Mouse (Mus musculus): ENCODE data around the gene Eva1c. TPM values are rescaled to one million over a fixed set of nuclear protein-coding genes. Genes with fewer than 3 reads are reported as not detected.

Gene Eva1c
- total RNA-seq, 2 experiments from 2014 or later, result 2.2 to 2.9 TPM

- no peak for TF ChIP-seq CTCF (conservative IDR thresholded peaks at IDR 0.05)
- H3K27ac ChIP-seq, result no peak overlapping the region
- no peak overlapping the region for H3K4me3 ChIP-seq
- no peak for DNase-seq (ENCODE audit: low spot score in 2 of 2)
These were observed 64.2 kb downstream of the Eva1c start for GRCm38 (mm10) chr16:90890683-90891082.

DNA sequence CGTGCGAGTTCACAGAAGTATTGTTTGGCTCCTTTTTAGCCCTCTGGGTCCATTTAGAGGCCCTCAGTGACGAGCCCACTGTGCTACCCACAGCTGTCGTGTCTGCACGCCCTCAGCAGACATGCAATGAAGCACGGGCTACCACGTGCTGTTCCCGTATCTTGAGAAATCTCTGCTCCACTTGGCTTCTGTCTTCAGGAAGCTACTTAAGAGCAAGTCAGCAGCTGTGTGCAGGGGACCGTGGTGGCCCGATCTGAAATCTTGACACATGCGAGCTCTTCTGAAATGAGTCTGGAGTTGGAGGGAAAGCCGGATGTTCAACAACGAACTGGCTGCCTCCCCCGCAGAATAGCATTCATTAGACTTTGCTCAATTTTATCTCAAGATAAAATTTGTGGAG, 65.1 kb downstream of the Eva1c start:
- DNase-seq (ENCODE audit: low spot score in 2 of 2), result no peak
- no peak for TF ChIP-seq CTCF (conservative IDR thresholded peaks at IDR 0.05)
- Histone ChIP-seq H3K27ac (no peak overlapping the region), H3K4me3 (no peak overlapping the region)

- no peak for TF ChIP-seq CTCF (conservative IDR thresholded peaks at IDR 0.05)
- no peak overlapping the region for H3K4me3 ChIP-seq
- no peak overlapping the region for H3K27ac ChIP-seq
- peak in 1 of 2 experiments; percentile 11 for DNase-seq (ENCODE audit: low spot score in 2 of 2)
These were observed 65.6 kb downstream of the Eva1c start for GRCm38 (mm10) chr16:90892081-90892480.

GRCm38 (mm10) chr16:90893019-90893418, 66.5 kb downstream of the Eva1c start:
- no peak for DNase-seq (ENCODE audit: low spot score in 2 of 2)
- TF ChIP-seq CTCF (conservative IDR thresholded peaks at IDR 0.05), result no peak

GRCm38 (mm10) chr16:90893792-90894191, 67.3 kb downstream of the Eva1c start:
- H3K27ac ChIP-seq, result no peak overlapping the region
- H3K4me3 ChIP-seq, result no peak overlapping the region
- DNase-seq (ENCODE audit: low spot score in 2 of 2), result no peak
- TF ChIP-seq CTCF (conservative IDR thresholded peaks at IDR 0.05), result no peak

More at GRCm38 (mm10) chr16:90893019-90893418, 66.5 kb downstream of the Eva1c start:
- Histone ChIP-seq H3K27ac (peak overlapping the region; percentile 55; the same call in 1 of the 2 replicates), H3K4me3 (peak overlapping the region; percentile 17; the same call in 1 of the 2 replicates)

DNA sequence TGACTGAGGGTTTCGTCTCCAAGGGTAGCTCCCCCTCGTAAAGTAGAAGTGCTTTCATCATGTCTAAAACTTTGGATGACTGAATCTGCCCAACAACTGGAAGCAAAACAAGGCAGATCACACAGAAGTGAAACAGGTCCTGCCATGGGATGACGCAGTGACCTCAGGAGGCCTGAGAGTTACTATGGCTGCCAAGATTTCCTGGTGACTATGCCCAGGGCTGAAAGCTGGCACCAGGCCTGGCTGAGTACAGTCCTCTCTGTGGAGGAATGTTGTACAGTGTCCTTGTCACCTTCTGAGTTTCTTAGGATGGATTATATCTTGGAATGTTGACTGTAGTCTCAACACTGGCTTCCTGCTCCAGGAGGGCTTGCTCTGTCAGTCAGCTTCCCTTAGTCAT, 71.1 kb downstream of the Eva1c start:
- DNase-seq (ENCODE audit: low spot score in 2 of 2), result no peak
- Histone ChIP-seq H3K4me3 (no peak overlapping the region), H3K27ac (no peak overlapping the region)
- TF ChIP-seq CTCF (conservative IDR thresholded peaks at IDR 0.05), result no peak

DNA sequence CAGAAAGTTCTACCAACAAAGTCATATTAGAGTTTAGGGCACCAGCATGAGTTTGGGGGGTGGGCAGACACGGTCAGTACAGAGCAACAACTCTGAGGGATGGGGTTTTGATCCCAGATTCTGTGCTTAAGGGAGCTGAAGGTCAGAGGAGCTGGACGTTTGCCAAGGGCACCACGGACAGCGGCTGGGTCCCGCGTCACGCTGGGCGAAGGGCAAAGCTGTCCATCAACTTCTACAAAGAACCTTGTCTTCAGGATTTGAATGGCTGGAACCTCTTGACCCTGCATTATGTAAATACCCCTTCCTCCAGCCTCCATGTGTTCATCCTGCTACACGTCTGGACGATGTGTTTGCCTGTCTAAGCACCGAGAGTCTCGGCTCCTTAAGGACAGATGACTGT, 73.0 kb downstream of the Eva1c start:
- H3K4me3 ChIP-seq, result no peak overlapping the region
- TF ChIP-seq CTCF (conservative IDR thresholded peaks at IDR 0.05), result no peak
- no peak overlapping the region for H3K27ac ChIP-seq
- no peak for DNase-seq (ENCODE audit: low spot score in 2 of 2)

GRCm38 (mm10) chr16:90901364-90901763, 74.8 kb downstream of the Eva1c start:
- H3K4me3 ChIP-seq, result no peak overlapping the region
- no peak overlapping the region for H3K27ac ChIP-seq
- no peak for DNase-seq (ENCODE audit: low spot score in 2 of 2)
- TF ChIP-seq CTCF (conservative IDR thresholded peaks at IDR 0.05), result no peak

- no peak for DNase-seq (ENCODE audit: low spot score in 2 of 2)
- no peak overlapping the region for H3K4me3 ChIP-seq
- no peak for TF ChIP-seq CTCF (conservative IDR thresholded peaks at IDR 0.05)
- no peak overlapping the region for H3K27ac ChIP-seq
These were observed 76.8 kb downstream of the Eva1c start for GRCm38 (mm10) chr16:90903300-90903699.

- no peak overlapping the region for H3K4me3 ChIP-seq
- TF ChIP-seq CTCF (conservative IDR thresholded peaks at IDR 0.05), result no peak
- no peak for DNase-seq (ENCODE audit: low spot score in 2 of 2)
- H3K27ac ChIP-seq, result no peak overlapping the region
These were observed 80.7 kb downstream of the Eva1c start for GRCm38 (mm10) chr16:90907250-90907649.

DNA sequence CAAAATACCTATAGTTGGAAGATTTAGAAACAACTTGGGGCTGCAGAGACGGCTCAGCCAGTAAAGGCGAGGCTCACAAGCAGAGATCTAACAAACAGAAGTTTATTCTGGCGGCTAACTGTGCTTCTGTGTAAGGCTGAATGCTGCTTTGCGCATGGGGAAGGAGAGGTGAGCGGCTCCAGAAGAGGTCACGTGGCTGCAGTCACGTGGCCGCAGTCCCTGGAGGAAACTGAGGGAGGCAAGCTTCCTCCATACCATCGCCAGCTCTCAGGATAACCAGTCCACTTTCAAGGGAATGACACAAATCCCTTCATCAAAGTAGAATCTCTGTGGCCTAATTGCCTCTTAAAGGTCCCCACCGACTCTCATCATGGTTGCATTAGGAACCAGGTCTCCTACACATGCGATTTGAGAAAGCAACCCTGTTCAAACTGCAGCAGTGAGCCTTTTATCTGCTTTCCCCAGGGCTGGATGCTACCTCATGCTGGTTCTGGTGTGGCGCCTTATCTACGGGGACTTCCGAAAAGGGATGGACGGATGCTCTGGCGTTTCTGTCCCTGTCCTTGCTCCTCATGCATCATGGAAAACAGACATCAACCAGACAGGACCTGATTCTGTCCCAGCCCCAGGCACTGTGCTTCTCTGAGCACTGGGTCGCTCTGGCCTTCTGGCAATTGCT, 84.5 kb downstream of the Eva1c start:
- no peak for TF ChIP-seq CTCF (conservative IDR thresholded peaks at IDR 0.05)
- Histone ChIP-seq H3K4me3 (no peak overlapping the region), H3K27ac (no peak overlapping the region)
- no peak for DNase-seq (ENCODE audit: low spot score in 2 of 2)

- no peak for DNase-seq (ENCODE audit: low spot score in 2 of 2)
- Histone ChIP-seq H3K27ac (no peak overlapping the region), H3K4me3 (no peak overlapping the region)
- no peak for TF ChIP-seq CTCF (conservative IDR thresholded peaks at IDR 0.05)
These were observed 85.2 kb downstream of the Eva1c start for GRCm38 (mm10) chr16:90911766-90912165.

DNA sequence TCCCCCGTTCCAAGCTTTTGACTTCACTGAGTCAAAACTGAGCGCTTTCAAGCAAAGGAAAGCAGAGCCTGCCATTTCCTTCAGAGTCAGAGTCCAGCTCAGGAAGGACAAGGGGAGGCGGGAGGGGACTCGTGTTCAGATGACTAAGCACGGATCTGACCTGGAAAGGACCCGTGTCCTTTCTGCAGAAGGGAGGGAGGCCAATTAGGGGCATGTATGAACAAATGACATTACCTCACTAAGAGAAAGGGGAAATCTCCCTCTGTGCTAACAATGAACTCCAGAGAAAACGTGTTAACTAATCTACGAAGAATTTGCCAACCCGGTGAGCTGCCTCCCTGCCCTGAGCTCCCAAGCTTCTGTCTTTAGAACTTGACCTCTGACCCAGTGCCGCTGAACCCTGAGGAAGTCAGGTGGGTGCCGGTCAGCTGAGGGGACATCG, 89.5 kb downstream of the Eva1c start:
- Histone ChIP-seq H3K27ac (no peak overlapping the region), H3K4me3 (no peak overlapping the region; the same call in 1 of the 2 replicates)
- no peak for TF ChIP-seq CTCF (conservative IDR thresholded peaks at IDR 0.05)
- DNase-seq (ENCODE audit: low spot score in 2 of 2), result no peak

DNA sequence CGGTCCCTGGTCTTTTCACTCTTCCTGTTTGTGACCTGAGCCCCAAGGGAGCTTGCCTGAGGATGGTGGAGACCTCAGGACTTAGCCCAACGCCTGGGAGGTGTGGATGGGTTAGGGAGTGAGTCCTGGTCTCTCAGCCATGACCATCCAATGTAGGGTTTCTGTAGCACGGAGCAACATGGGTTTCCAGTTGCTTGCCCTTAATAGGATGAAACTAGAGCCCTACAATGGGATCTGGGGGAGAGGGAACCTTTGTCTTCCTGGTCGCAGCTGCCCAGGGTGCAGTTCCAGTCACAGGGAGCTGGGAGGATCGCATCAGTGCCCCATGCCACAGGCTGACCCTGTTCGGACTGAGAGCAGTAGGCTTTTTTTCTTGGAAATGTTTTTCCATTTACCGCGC, 90.6 kb downstream of the Eva1c start:
- no peak for TF ChIP-seq CTCF (conservative IDR thresholded peaks at IDR 0.05)
- no peak for DNase-seq (ENCODE audit: low spot score in 2 of 2)
- Histone ChIP-seq H3K27ac (no peak overlapping the region), H3K4me3 (no peak overlapping the region)
